Mouse (Mus musculus) effector memory CD4-positive, alpha-beta T cell, adult 5 months (primary cell): ENCODE results near the gene Nipal1. TPM values are rescaled to one million over a fixed set of nuclear protein-coding genes. Genes with fewer than 3 reads are reported as not detected.

Experiments used
- polyA plus RNA-seq: library from polyadenylated mRNA; unstranded; fragments of 100-300 nt; shearing (Covaris generic); gene quantifications from one replicate; pipeline ENCODE4 v1.2.1, GENCODE M21; 2017

Gene Nipal1
- polyA plus RNA-seq = 7.8 TPM

DNA sequence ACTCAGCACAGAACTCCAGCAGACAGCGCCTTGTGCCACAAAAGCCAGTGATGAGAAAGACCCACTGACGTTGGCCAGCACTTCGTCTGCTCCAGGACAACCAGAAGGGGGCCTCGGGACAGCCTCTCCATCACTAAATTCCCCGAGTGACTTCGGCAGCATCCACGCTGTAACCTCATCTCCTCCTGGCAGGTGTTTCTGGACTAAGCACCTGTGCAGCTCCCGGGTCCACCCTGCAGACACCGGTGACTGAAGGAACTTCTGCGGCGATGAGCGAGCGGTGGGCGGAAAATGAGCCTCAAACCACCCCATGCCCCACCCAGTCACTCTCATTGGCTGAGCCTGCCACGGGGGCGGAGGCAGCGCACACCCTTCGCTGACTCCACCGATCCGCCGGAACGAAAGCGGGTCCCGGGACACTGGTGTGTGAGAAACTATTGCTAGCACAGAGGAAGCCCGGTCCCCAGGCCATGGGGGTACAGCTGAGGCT lies at the start of gene Nipal1:
Gene Nipal1, plus strand, starts transcription at position 378 of the 490 bp plus-strand sequence.

GRCm38 (mm10) chr5:72644175-72644574 lies 3.4 kb upstream of the Nipal1 start, which contains the start of gene Cnga1:
Gene Cnga1 (minus strand): TSS chr5:72644275.

Other genes starting within 250 kb of the Nipal1 start
- gene Corin, start 143.3 kb upstream of the Nipal1 start, polyA plus RNA-seq = 0.29 TPM
- gene Nfxl1, start 88.1 kb upstream of the Nipal1 start, polyA plus RNA-seq = 11.4 TPM
- gene Zar1, start 66.5 kb upstream of the Nipal1 start, polyA plus RNA-seq = not detected
- not detected for gene Gm5868, start 60.2 kb upstream of the Nipal1 start, polyA plus RNA-seq
- 0.26 TPM for gene Cnga1, start 3.5 kb upstream of the Nipal1 start, polyA plus RNA-seq
- 120 TPM for gene Txk, start 105.0 kb downstream of the Nipal1 start, polyA plus RNA-seq
- 10.2 TPM for gene Tec, start 220.7 kb downstream of the Nipal1 start, polyA plus RNA-seq